Mouse (Mus musculus) liver, adult 2 months (tissue): Measurements from ENCODE around the gene A530016L24Rik.

ENCODE experiments used
- CTCF ChIP-seq: fragments of 200-500 bp; IDR thresholded peaks from 2 replicates; pipeline ENCODE4 v1.5.1; 2011; ENCODE audit warnings: low read depth, low read length, control low read depth
- POLR2A ChIP-seq: fragments of 200-500 bp; IDR thresholded peaks from 2 replicates; pipeline ENCODE4 v1.6.1; 2011; ENCODE audit warnings: low read length, control low read depth; ENCODE audit not compliant: insufficient read depth; ENCODE audit errors: extremely low read depth

DNA sequence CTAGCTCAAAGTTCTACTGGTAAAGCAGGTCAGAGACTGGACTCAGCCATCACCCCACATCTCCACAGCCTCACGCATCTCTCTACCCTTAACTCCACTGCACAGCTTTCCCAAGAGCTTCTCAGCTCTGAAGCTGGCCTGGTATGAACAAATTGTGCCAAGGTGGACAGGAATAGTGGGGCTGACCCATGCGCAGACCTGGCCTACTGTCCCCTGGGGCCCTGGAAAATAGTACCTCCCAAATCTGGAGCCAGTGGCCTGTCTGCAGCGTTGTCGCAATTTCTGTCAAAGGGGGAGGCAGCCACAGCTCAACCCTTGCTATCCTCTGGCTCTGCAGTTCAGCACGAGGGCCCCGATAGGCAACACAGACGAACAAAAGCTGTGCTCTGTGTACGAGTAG is at the start of gene A530016L24Rik:
- no peak for TF ChIP-seq CTCF
- TF ChIP-seq POLR2A, result no peak
